Mouse (Mus musculus): ENCODE results near the gene Pfkfb3. TPM values are rescaled to one million over a fixed set of nuclear protein-coding genes. Genes with fewer than 3 reads are reported as not detected.

The Pfkfb3 gene
- 27.3 and 27.5 TPM in 2 replicates for polyA plus RNA-seq (2015; fragmentation: Nextera tagmentation; extraction: Ambion mirVana)

DNA sequence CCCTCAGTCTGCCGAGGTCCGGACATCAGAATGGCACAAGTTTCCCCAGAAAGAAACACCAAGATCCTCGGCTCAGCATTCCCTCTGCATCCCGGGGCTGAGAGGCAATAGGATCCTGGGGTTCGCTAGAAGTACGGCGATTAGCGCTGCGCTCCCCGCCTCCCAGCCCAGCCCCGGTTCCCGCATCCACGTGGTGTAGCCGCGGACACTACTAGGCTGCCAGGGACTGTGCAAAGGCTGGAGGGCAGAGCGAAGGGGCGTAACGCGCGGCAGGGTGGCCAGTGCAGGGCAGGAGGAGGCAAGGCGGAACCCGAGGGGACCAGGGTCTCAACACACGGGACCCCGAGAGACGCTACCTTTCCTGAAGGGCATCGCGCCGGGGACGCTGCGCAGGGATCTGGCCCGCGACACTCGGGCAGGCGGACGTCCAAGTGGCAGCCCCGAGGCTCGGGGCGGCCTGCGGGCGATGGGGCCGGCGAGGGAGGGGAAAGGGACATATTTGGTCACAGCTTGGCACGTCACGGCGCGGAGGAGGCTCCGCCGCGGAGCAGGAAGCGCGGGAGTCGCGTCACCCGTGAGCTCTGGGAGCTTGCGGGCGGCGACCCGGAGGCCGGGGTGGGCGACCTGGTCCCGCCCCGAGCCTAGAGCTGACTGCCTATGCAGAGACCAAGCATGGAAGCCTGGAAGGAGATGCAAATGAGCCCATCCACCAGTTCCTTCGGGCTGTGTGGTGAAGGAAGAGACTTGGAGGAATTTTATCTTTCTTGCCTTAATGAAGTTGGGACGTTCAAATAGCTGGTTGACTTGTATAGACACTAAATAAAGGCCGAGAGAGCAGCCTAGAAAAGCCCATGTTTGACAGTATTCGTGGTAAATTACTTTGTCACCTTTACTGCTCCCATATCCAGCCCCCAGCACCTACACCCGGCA, at the start of gene Pfkfb3:
Pfkfb3 (minus strand) TSS at position 607 of the 930 bp plus-strand sequence.
- Histone ChIP-seq H3K27me3 (peaks cover 55% of the 10 kb centered on the region), H3K4me2 (peak within 1 kb of the TSS; percentile 99), H3K36me3 (no peaks in the 10 kb centered on the region), H3K4me1 (replicated peaks) (peaks cover 23% of the 10 kb centered on the region), H3K4me3 (peak within 1 kb of the TSS; percentile 66), H3K9ac (peak within 1 kb of the TSS; percentile 79), H3K9me3 (no peaks in the 10 kb centered on the region), H3K27ac (no peak within 1 kb of the TSS)
- ATAC-seq (ENCODE audit: low FRiP score) = peak; percentile 89
- 1% methylated on average over 67 of the region's 67 CpGs for WGBS

DNA sequence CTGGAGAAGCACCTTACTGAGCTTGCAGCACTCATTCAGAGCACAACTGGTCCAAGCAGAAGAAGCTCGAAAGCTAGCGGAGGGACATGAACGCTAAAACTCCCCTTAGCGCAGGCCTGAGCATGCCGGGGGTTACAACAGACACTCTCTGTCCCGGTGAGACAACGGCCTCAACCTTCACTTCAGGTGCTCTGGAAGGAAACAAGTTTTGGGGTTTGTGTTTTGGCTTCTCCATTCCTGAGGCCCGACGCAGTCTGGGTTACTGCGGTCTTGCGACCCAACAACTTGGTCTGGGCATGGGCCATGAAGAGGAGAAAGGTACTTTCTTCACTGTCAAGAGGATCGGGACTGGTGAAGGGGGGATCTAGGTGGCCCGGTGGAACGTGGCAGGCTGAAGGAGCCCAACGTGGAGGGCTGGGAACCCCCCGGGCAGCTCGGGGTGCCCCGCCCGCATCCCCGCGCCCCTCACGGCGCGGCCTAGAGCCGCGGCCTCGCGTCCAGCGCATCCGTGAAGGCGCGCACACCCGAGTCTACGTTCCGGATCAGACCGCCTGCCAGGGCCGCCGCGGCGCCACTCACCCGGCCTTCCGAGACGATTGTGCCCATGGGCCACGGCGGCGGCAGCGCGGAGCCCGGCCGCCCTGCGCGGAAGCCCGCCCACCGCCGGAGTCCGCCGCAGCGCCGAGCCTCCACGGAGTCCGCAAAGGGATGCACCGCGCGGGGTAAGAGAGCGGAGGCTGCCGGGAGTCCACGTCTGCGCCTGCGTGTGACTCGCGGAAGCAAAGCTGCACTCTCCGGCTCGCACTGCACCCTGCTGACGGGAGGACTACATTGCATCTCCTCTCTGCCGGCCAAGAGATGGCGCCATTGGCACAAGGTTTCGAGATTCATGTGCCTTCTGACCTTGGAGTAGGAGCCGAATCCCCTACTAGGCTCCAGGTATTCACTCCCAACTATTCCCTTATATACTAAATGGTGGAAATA, 48.9 kb upstream of the Pfkfb3 start:
- Histone ChIP-seq H3K36me3 (peaks cover 32% of the 10 kb centered on the region), H3K9ac (peak overlapping the region; percentile 93), H3K9me3 (no peaks in the 10 kb centered on the region), H3K4me2 (peak overlapping the region; percentile 76), H3K27ac (peak overlapping the region; percentile 78), H3K4me1 (replicated peaks) (peaks cover 17% of the 10 kb centered on the region), H3K27me3 (no peaks in the 10 kb centered on the region), H3K4me3 (peak overlapping the region; percentile 96)
- WGBS = under 1% methylated on average over 78 of the region's 78 CpGs
- ATAC-seq (ENCODE audit: low FRiP score) = peak; percentile 100

DNA sequence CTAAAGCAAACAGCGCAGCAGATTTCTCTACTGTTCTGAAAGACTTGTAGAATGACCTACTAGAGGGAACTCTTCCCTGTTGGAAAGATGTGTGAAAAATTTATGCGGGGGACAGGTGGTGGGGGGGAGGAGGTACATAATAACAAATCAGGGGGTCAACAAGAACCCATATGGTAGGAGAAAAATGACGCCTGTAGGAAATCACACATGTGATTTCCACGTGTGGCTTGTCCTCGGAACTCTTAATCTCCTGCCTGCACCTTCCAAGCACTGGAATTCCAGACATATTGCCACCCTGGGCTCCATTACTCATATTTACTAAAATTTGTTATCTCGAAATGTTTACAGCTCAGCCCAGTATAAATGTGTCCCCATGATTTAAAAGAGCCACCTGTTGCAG, 47.9 kb upstream of the Pfkfb3 start:
- Histone ChIP-seq H3K4me2 (peak overlapping the region; percentile 76), H3K36me3 (peaks cover 42% of the 10 kb centered on the region), H3K4me3 (peak overlapping the region; percentile 96), H3K9ac (peak overlapping the region; percentile 93), H3K27me3 (no peaks in the 10 kb centered on the region), H3K4me1 (replicated peaks) (peaks cover 17% of the 10 kb centered on the region), H3K9me3 (no peaks in the 10 kb centered on the region), H3K27ac (no peak overlapping the region)
- 88% methylated on average over 6 of the region's 6 CpGs for WGBS
- no peak for ATAC-seq (ENCODE audit: low FRiP score)

DNA sequence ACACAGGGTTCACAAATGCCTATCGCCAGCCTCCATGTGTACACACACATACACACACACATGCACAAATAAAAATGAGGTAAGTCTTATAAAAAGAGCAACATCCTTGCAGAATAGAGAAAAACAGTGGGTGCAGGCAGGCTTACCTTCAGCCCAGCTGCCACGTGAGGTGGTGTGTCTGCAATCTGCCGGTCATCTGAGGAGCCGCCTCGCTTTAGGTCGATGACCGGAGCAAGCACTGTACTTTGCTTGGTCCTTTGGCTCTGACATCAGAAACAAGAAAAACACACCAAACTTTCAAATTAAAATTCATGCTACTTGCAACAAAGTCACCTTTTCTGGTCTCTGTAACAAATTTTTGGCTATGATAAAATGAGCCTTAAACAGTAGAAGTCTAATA, 44.0 kb upstream of the Pfkfb3 start:
- Histone ChIP-seq H3K4me1 (replicated peaks) (peaks cover 17% of the 10 kb centered on the region), H3K9me3 (no peaks in the 10 kb centered on the region), H3K4me3 (no peak overlapping the region), H3K36me3 (peaks cover 74% of the 10 kb centered on the region), H3K27ac (no peak overlapping the region), H3K4me2 (no peak overlapping the region), H3K9ac (no peak overlapping the region), H3K27me3 (no peaks in the 10 kb centered on the region)
- WGBS = 98% methylated on average over 7 of the region's 7 CpGs
- ATAC-seq (ENCODE audit: low FRiP score) = no peak

DNA sequence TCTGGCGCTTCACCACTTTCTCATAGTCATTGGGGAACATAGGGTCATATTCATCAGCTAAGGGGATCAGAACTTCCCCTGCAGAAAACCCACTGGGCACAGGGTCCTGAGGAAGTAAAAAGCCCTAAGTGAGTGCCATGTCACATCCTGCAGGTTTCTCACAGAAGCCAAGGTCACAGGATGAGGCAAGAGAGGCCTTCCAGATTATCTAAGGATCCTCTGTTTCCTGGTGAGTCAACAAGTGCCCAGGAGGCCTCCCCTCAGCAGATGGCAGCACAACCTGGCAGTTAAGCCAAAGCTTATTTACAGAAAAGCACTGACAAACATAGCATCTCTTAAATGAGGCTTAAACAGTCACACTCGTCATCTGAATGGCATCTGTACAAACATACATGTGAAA, 42.8 kb upstream of the Pfkfb3 start:
- no peaks in the 10 kb centered on the region for H3K27me3 ChIP-seq
- H3K4me3 ChIP-seq = no peak overlapping the region
- H3K27ac ChIP-seq = no peak overlapping the region
- ATAC-seq (ENCODE audit: low FRiP score) = no peak
- no peak overlapping the region for H3K4me2 ChIP-seq
- H3K36me3 ChIP-seq = peaks cover 86% of the 10 kb centered on the region
- H3K9me3 ChIP-seq = no peaks in the 10 kb centered on the region
- H3K9ac ChIP-seq = no peak overlapping the region
- 94% methylated on average over 2 of the region's 2 CpGs for WGBS
- peaks cover 10% of the 10 kb centered on the region for H3K4me1 ChIP-seq (replicated peaks)

DNA sequence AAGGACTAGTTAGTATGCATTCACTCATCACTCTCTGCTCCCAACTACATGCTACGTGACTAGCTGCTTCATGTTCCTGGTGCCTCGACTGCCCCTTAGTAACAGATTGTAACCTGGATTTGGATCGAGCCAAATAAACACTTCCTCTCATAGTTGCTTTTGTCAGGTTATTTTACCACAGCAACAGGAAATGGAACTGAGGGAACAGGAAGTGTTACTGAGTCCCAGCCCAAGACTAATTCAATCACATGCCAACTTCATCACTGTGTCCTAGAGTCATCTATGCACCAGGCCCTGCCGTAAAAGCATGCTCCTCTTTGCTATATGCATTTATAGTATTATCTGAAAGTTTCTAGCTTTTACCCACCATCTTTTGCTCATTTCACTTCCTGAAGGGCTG, 34.1 kb upstream of the Pfkfb3 start:
- Histone ChIP-seq H3K9ac (no peak overlapping the region), H3K4me2 (no peak overlapping the region), H3K9me3 (no peaks in the 10 kb centered on the region), H3K27ac (no peak overlapping the region), H3K4me1 (replicated peaks) (no peaks in the 10 kb centered on the region), H3K4me3 (no peak overlapping the region), H3K36me3 (peaks cover 100% of the 10 kb centered on the region), H3K27me3 (no peaks in the 10 kb centered on the region)
- no peak for ATAC-seq (ENCODE audit: low FRiP score)
- WGBS = 91% methylated on average over 4 of the region's 4 CpGs

DNA sequence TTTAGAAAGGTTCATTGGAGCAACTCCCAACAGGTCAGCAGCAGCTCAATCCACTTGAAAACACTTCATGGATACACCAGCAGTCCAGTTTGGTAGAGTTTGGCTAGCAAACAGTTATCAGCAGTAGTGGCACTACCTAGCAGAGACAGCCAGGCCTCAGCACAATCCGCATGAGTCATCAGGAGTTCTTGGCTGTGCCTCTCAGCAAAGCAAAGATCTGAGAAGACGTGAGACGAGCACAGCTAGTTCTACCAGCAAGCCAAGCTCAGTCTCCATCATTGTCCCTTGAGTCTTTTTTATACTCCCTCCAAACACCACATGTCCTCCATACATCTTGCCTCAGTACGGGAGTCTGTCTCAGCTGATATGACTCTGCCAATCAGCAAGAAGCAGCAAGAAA, 25.5 kb upstream of the Pfkfb3 start:
- Histone ChIP-seq H3K36me3 (peaks cover 30% of the 10 kb centered on the region), H3K4me1 (replicated peaks) (no peaks in the 10 kb centered on the region), H3K9me3 (no peaks in the 10 kb centered on the region), H3K4me3 (no peak overlapping the region), H3K9ac (no peak overlapping the region), H3K27ac (no peak overlapping the region), H3K4me2 (no peak overlapping the region), H3K27me3 (no peaks in the 10 kb centered on the region)
- WGBS = 99% methylated on average over 4 of the region's 4 CpGs
- no peak for ATAC-seq (ENCODE audit: low FRiP score)

DNA sequence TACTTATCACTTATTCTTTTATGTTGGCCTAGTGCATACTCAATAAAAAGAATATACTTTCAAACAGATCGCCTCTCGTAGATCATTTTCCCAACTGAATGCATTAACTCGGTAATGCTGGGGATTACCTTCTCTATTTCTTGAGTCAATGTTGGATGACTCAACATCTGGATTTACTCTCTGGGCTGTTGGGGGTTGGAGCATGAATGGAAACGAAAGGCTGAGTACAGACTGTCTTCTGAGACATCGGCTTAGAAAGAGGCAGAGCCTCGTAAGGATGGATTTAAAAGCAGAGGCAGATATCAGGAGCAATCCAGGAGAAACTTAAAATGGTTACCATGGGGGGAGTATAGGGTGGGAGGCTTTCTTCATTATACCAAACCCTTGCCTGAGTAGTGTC, 24.3 kb upstream of the Pfkfb3 start:
- Histone ChIP-seq H3K9me3 (no peaks in the 10 kb centered on the region), H3K27me3 (no peaks in the 10 kb centered on the region), H3K4me1 (replicated peaks) (no peaks in the 10 kb centered on the region), H3K9ac (no peak overlapping the region), H3K27ac (no peak overlapping the region), H3K36me3 (peaks cover 18% of the 10 kb centered on the region), H3K4me3 (no peak overlapping the region), H3K4me2 (no peak overlapping the region)
- no peak for ATAC-seq (ENCODE audit: low FRiP score)
- WGBS = 92% methylated on average over 6 of the region's 6 CpGs

DNA sequence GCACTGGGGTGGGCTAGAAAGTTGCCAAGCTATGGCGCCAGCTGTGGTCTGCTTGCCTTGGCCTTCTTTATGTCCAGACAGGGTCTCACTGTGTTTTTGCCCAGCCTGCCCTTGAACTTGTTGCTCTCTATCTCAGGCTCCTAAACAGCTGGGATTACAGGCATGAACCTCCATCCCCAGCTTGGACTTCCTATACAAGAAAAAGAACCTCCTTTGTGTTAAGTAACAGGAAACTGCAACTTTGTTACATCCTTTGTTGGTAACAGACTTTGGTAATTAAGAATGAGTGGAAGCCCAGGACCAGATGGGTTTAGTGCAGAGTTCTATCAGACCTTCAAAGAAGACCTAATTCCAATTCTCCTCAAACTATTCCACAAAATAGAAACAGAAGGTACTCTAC, 19.8 kb upstream of the Pfkfb3 start:
- 90% methylated on average over 1 of the region's 1 CpGs for WGBS
- Histone ChIP-seq H3K9ac (no peak overlapping the region), H3K4me3 (no peak overlapping the region), H3K27ac (no peak overlapping the region), H3K27me3 (no peaks in the 10 kb centered on the region), H3K9me3 (no peaks in the 10 kb centered on the region), H3K4me2 (no peak overlapping the region), H3K4me1 (replicated peaks) (no peaks in the 10 kb centered on the region), H3K36me3 (no peaks in the 10 kb centered on the region)
- ATAC-seq (ENCODE audit: low FRiP score) = no peak

DNA sequence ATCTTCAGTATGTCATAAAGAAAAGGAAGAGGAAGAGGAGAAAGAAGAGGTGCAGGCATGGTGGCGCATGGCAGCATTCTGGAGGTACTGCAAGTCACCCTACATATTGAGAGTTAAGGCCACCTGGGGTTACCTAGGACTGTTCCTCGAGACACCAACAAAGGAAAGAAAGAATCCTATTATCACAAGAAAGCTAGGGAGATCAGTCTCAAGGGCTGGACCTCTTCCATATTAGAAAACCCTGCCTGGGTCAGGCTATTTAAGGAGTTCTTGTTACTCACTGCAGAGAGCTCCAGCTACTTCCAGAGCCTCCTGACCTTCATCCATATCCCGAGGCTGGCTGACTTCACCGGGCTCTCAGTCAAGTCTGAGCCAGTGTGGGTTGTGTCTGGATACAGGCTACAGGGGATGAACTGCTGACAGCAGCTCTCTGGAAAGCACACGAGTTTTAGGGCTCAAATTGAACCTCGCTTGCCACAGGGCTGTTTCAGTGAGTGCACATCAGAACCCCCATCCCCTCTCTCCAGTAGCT, 17.2 kb upstream of the Pfkfb3 start:
- ATAC-seq (ENCODE audit: low FRiP score) = no peak
- Histone ChIP-seq H3K27me3 (no peaks in the 10 kb centered on the region), H3K4me3 (no peak overlapping the region), H3K36me3 (no peaks in the 10 kb centered on the region), H3K9ac (no peak overlapping the region), H3K4me2 (no peak overlapping the region), H3K27ac (no peak overlapping the region), H3K4me1 (replicated peaks) (no peaks in the 10 kb centered on the region), H3K9me3 (no peaks in the 10 kb centered on the region)
- 43% methylated on average over 6 of the region's 6 CpGs for WGBS

DNA sequence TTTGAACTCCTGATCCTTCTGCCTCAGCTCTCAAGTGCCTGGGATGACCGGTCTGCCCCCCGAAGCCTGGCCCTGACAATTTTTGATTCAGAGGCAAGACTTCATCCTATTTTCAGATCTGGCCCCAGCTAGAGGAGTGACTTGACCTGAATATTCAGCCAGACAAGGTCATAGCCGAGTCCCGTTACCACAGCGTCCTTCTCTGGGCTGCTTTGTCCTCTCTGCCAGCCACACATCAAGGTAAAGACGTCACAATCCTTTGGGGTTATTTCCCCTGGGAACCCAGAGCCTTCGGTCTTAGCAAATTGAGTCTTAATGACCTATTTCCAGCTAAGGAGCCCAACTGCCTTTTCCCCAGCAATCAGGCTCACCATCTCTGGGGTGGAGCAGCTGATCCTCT, 14.6 kb upstream of the Pfkfb3 start:
- Histone ChIP-seq H3K4me2 (no peak overlapping the region), H3K27me3 (no peaks in the 10 kb centered on the region), H3K4me3 (no peak overlapping the region), H3K4me1 (replicated peaks) (no peaks in the 10 kb centered on the region), H3K9ac (no peak overlapping the region), H3K36me3 (no peaks in the 10 kb centered on the region), H3K9me3 (no peaks in the 10 kb centered on the region), H3K27ac (no peak overlapping the region)
- 79% methylated on average over 7 of the region's 7 CpGs for WGBS
- no peak for ATAC-seq (ENCODE audit: low FRiP score)

DNA sequence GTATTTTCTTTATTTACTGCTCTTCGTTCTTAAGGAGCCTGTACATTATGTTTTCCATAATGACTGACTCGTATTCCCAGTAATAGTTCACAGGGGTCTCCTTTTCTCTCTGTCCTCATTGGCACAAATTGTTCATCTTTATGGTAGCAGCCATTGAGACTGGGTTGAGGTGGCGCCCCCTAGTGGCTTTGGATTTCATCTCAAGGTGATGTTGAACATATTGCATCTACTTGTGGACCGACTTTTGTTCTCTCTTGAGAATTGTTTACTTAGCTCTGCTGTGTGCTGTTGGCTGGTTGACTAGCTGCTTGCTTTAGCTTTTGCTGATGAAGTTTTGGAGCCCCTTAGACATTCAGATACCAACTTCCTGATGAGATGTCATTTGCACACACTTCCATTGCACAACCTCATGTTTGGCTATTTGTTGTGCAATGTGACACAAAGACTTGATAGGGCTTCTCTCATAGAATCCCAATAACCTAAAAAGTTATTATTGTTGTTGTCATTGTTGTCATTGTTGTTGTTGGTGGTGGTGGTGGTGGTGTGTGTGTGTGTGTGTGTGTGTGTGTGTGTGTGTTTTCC, 14.0 kb upstream of the Pfkfb3 start:
- Histone ChIP-seq H3K9ac (no peak overlapping the region), H3K27me3 (no peaks in the 10 kb centered on the region), H3K36me3 (no peaks in the 10 kb centered on the region), H3K4me3 (no peak overlapping the region), H3K9me3 (no peaks in the 10 kb centered on the region), H3K27ac (no peak overlapping the region), H3K4me1 (replicated peaks) (no peaks in the 10 kb centered on the region), H3K4me2 (no peak overlapping the region)
- no peak for ATAC-seq (ENCODE audit: low FRiP score)
- WGBS = 71% methylated on average over 4 of the region's 4 CpGs
